Mouse (Mus musculus): ENCODE data around the gene Washc3. TPM values are rescaled to one million over a fixed set of nuclear protein-coding genes. Genes with fewer than 3 reads are reported as not detected.

Washc3 gene
- 42.2 TPM for polyA plus RNA-seq (2012; fragmentation: generic; extraction: Trizol)

- Histone ChIP-seq H3K4me2 (ENCODE audit: low read depth) (peak within 1 kb of the TSS; percentile 76), H3K79me2 (ENCODE audit: control insufficient read depth, insufficient read depth) (no peaks in the 10 kb centered on the region), H3ac (ENCODE audit: control insufficient read depth, insufficient read length) (peak within 1 kb of the TSS; percentile 64), H3K27me3 (ENCODE audit: control insufficient read depth, insufficient read depth, insufficient read length) (no peaks in the 10 kb centered on the region), H3K4me3 (peak within 1 kb of the TSS; percentile 41), H3K36me3 (ENCODE audit: control insufficient read depth, insufficient read depth) (peaks cover 9% of the 10 kb centered on the region)
- TF ChIP-seq POLR2AphosphoS2 (IDR thresholded peaks at IDR 0.05; ENCODE audit: insufficient read length, low read depth) (peak; percentile 80), POLR2A (IDR thresholded peaks at IDR 0.05; ENCODE audit: insufficient read length, low read depth) (peak; percentile 57), MYOG (IDR thresholded peaks at IDR 0.05; ENCODE audit: control insufficient read depth in 1 of 3, insufficient read depth in 1 of 3, insufficient read length in 2 of 3, low read depth in 2 of 3) (no peak), TCF3 (IDR thresholded peaks at IDR 0.05; ENCODE audit: insufficient read length, low read depth) (no peak)
Observed at GRCm38 (mm10) chr10:88200951-88201638, at the start of gene Washc3. Gene Washc3 (plus strand): TSS chr10:88201093.

DNA sequence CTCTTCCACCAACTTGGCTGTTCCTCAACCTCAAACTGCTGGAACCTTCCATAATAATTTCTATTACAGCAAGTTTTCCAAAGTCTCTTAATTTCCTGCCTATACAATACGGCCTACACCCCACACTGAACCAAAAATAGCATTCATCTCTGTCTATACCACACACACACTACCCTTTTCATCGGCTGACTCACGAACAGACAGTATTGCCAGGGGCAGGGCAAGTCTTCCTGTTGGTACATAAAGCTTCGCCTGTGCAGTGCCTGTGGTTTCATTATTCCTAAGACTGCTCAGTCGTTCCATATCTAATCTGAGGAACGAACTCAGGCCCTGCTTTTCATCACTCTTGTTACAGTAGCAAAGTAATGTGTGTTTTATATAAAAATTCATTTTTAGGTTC lies 49.2 kb upstream of the Washc3 start:
- no peaks in the 10 kb centered on the region for H3K27me3 ChIP-seq (ENCODE audit: control insufficient read depth, insufficient read depth, insufficient read length)
- peaks cover 12% of the 10 kb centered on the region for H3K79me2 ChIP-seq (ENCODE audit: control insufficient read depth, insufficient read depth)
- no peak for TF ChIP-seq CEBPB (IDR thresholded peaks at IDR 0.05; ENCODE audit: insufficient read depth, poor library complexity, severe bottlenecking)
- H3K36me3 ChIP-seq (ENCODE audit: control insufficient read depth, insufficient read depth), result peaks cover 15% of the 10 kb centered on the region
- H3K4me3 ChIP-seq, result no peak overlapping the region
- no peak overlapping the region for H3ac ChIP-seq (ENCODE audit: control insufficient read depth, insufficient read length)
- H3K4me2 ChIP-seq (ENCODE audit: low read depth), result no peak overlapping the region

DNA sequence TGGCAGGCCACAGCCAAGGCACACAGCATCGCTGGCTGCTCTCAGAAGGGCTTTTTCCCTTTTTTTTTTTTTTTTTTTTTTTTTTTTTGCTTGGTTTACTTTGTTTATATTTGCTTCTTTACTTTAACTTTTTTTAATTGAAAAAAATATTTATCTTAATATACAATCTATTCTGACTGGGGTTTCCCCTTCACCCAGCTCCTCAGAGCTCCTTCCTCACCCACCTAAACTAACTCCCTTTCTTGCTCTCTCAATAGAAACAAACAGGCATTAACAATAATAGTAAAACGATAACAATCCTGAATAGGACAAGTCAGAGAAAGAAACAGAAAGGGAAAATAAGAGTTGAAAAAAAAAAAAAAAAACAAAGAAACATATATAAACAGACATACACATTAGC lies 38.8 kb upstream of the Washc3 start:
- H3K4me3 ChIP-seq, result no peak overlapping the region
- peaks cover 23% of the 10 kb centered on the region for H3K36me3 ChIP-seq (ENCODE audit: control insufficient read depth, insufficient read depth)
- H3K4me2 ChIP-seq (ENCODE audit: low read depth), result no peak overlapping the region
- H3ac ChIP-seq (ENCODE audit: control insufficient read depth, insufficient read length), result no peak overlapping the region
- H3K79me2 ChIP-seq (ENCODE audit: control insufficient read depth, insufficient read depth), result no peaks in the 10 kb centered on the region
- H3K27me3 ChIP-seq (ENCODE audit: control insufficient read depth, insufficient read depth, insufficient read length), result no peaks in the 10 kb centered on the region
- TF ChIP-seq USF1 (IDR thresholded peaks at IDR 0.05; ENCODE audit: low read depth) (no peak), POLR2A (IDR thresholded peaks at IDR 0.05; ENCODE audit: insufficient read length, low read depth) (no peak), REST (IDR thresholded peaks at IDR 0.05; ENCODE audit: insufficient read depth, insufficient read length) (no peak), E2F4 (IDR thresholded peaks at IDR 0.05; ENCODE audit: insufficient read depth) (no peak), SRF (IDR thresholded peaks at IDR 0.05; ENCODE audit: control insufficient read depth, insufficient read length, low read depth) (no peak), CEBPB (IDR thresholded peaks at IDR 0.05; ENCODE audit: insufficient read depth, poor library complexity, severe bottlenecking) (no peak), TCF3 (IDR thresholded peaks at IDR 0.05; ENCODE audit: insufficient read length, low read depth) (no peak), MAX (IDR thresholded peaks at IDR 0.05; ENCODE audit: low read depth) (no peak), POLR2AphosphoS2 (IDR thresholded peaks at IDR 0.05; ENCODE audit: insufficient read length, low read depth) (no peak), MYOD1 (IDR thresholded peaks at IDR 0.05; ENCODE audit: control insufficient read depth in 1 of 3, insufficient read length in 2 of 3, low read depth in 2 of 3) (no peak), MYOG (IDR thresholded peaks at IDR 0.05; ENCODE audit: control insufficient read depth in 1 of 3, insufficient read depth in 1 of 3, insufficient read length in 2 of 3, low read depth in 2 of 3) (no peak), TCF12 (IDR thresholded peaks at IDR 0.05; ENCODE audit: insufficient read depth, poor library complexity, severe bottlenecking) (no peak)

DNA sequence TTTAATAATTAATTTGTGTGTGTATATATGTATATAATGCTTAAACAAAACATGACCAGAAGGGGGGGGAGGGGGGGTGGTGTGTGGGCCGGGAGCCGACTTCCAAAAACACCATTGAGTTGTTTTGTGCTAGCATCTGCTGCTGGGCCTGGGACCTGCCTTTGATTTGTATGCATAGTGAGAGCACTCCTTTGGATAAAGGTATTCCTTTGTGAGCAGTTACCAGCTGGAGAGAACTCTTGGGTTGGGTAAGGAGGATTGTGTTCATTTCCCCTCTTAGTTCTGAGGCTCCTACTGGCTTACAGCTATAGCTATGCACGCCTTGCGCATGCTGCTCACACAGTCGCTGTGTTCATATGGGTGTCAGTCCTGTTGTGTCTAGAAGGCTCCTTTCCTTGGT lies 38.2 kb upstream of the Washc3 start:
- Histone ChIP-seq H3K79me2 (ENCODE audit: control insufficient read depth, insufficient read depth) (no peaks in the 10 kb centered on the region), H3K27me3 (ENCODE audit: control insufficient read depth, insufficient read depth, insufficient read length) (no peaks in the 10 kb centered on the region), H3K36me3 (ENCODE audit: control insufficient read depth, insufficient read depth) (peaks cover 23% of the 10 kb centered on the region), H3K4me2 (ENCODE audit: low read depth) (no peak overlapping the region), H3K4me3 (no peak overlapping the region), H3ac (ENCODE audit: control insufficient read depth, insufficient read length) (no peak overlapping the region)
- no peak for TF ChIP-seq POLR2A (IDR thresholded peaks at IDR 0.05; ENCODE audit: insufficient read length, low read depth)
- TF ChIP-seq SRF (IDR thresholded peaks at IDR 0.05; ENCODE audit: control insufficient read depth, insufficient read length, low read depth), result no peak
- no peak for TF ChIP-seq USF1 (IDR thresholded peaks at IDR 0.05; ENCODE audit: low read depth)
- no peak for TF ChIP-seq TCF12 (IDR thresholded peaks at IDR 0.05; ENCODE audit: insufficient read depth, poor library complexity, severe bottlenecking)
- no peak for TF ChIP-seq CEBPB (IDR thresholded peaks at IDR 0.05; ENCODE audit: insufficient read depth, poor library complexity, severe bottlenecking)
- no peak for TF ChIP-seq MAX (IDR thresholded peaks at IDR 0.05; ENCODE audit: low read depth)
- TF ChIP-seq POLR2AphosphoS2 (IDR thresholded peaks at IDR 0.05; ENCODE audit: insufficient read length, low read depth), result no peak
- TF ChIP-seq MYOD1 (IDR thresholded peaks at IDR 0.05; ENCODE audit: control insufficient read depth in 1 of 3, insufficient read length in 2 of 3, low read depth in 2 of 3), result no peak
- TF ChIP-seq E2F4 (IDR thresholded peaks at IDR 0.05; ENCODE audit: insufficient read depth), result no peak
- TF ChIP-seq REST (IDR thresholded peaks at IDR 0.05; ENCODE audit: insufficient read depth, insufficient read length), result no peak
- no peak for TF ChIP-seq MYOG (IDR thresholded peaks at IDR 0.05; ENCODE audit: control insufficient read depth in 1 of 3, insufficient read depth in 1 of 3, insufficient read length in 2 of 3, low read depth in 2 of 3)
- TF ChIP-seq TCF3 (IDR thresholded peaks at IDR 0.05; ENCODE audit: insufficient read length, low read depth), result no peak

DNA sequence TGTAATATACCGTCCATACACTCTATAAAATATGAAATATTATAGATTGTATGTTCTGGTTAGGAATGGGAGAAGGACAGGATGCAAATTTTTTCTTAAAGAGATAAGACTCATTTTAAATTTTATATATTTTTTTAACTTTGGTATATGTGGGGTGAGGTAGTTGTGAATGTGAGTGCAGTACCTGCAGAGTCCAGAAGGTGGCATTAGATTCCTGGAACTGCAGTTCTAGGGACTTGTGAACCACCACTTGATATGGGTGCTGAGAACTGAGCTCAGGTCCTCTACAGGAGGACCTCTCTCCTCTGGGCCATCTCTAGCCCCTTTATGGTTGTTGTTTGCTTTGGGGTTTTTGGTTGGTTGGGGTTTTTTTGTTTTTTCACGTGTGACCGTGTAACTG lies 34.7 kb upstream of the Washc3 start:
- Histone ChIP-seq H3K4me2 (ENCODE audit: low read depth) (no peak overlapping the region), H3K79me2 (ENCODE audit: control insufficient read depth, insufficient read depth) (no peaks in the 10 kb centered on the region), H3K4me3 (no peak overlapping the region), H3K36me3 (ENCODE audit: control insufficient read depth, insufficient read depth) (peaks cover 7% of the 10 kb centered on the region), H3K27me3 (ENCODE audit: control insufficient read depth, insufficient read depth, insufficient read length) (no peaks in the 10 kb centered on the region), H3ac (ENCODE audit: control insufficient read depth, insufficient read length) (no peak overlapping the region)
- TF ChIP-seq CEBPB (IDR thresholded peaks at IDR 0.05; ENCODE audit: insufficient read depth, poor library complexity, severe bottlenecking) (no peak), USF1 (IDR thresholded peaks at IDR 0.05; ENCODE audit: low read depth) (no peak), MYOD1 (IDR thresholded peaks at IDR 0.05; ENCODE audit: control insufficient read depth in 1 of 3, insufficient read length in 2 of 3, low read depth in 2 of 3) (no peak), MAX (IDR thresholded peaks at IDR 0.05; ENCODE audit: low read depth) (no peak), TCF12 (IDR thresholded peaks at IDR 0.05; ENCODE audit: insufficient read depth, poor library complexity, severe bottlenecking) (no peak)

Data from myocyte (in vitro differentiated cells).